Mouse (Mus musculus): ENCODE results near the gene Reg4.

DNA sequence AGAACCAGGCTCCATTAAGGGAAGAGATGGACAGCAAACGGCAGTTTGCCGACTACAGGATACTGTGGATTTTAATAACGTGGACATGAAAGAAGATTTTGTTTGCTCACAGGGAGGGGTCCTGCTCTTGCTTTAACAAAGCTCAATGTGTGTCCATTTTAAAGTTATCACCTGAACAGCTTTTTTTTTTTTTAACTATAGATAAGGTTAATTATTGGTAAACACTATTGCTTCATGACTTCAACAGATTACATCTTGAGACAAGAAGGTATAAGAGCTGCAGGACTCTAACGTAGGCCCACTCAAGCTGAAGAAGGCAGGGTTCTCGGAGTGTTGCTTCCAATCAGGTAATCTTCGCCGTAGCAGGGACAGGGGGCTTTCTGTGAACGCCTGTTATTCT, at the start of gene Reg4:
- TF ChIP-seq POLR2A (IDR thresholded peaks at IDR 0.05; ENCODE audit: extremely low read depth, insufficient read depth, low read length) (no peak), CTCF (IDR thresholded peaks at IDR 0.05; ENCODE audit: low read depth, low read length) (no peak)
